Mouse (Mus musculus) heart, adult 2 months (tissue): ENCODE data around the gene Nrn1. TPM values are rescaled to one million over a fixed set of nuclear protein-coding genes. Genes with fewer than 3 reads are reported as not detected.

Source experiments
- DNase-seq, 2 experiments: peaks; one replicate each; pipeline ENCODE4 v3.0.0; 2021
- H3K27ac ChIP-seq: fragments of 200-600 bp; 2 replicates; pipeline ENCODE4 v1.8.1; 2022
- H3K27me3 ChIP-seq: fragments of 200-500 bp; 2 replicates; pipeline ENCODE4 v1.6.1; 2012; ENCODE audit warnings: mild to moderate bottlenecking, low read length, inconsistent platforms, mixed read lengths; ENCODE audit not compliant: control insufficient read depth, insufficient read depth
- H3K36me3 ChIP-seq: fragments of 200-500 bp; 2 replicates; pipeline ENCODE4 v1.6.1; 2012; ENCODE audit warnings: low read length, inconsistent platforms; ENCODE audit not compliant: control insufficient read depth, insufficient read depth
- H3K4me1 ChIP-seq: fragments of 200-500 bp; 2 replicates; pipeline ENCODE4 v1.6.1; 2011; ENCODE audit warnings: low read length; ENCODE audit not compliant: control insufficient read depth, insufficient read depth
- H3K4me3 ChIP-seq: fragments of 200-600 bp; 2 replicates; pipeline ENCODE4 v1.8.1; 2022
- H3K79me2 ChIP-seq: fragments of 200-500 bp; replicated peaks from 2 replicates; pipeline ENCODE4 v1.6.1; 2012; ENCODE audit warnings: mild to moderate bottlenecking, inconsistent platforms, low read length, moderate library complexity, mixed read lengths; ENCODE audit not compliant: control insufficient read depth, insufficient read depth
- H3K9ac ChIP-seq: fragments of 200-500 bp; 2 replicates; pipeline ENCODE4 v1.6.1; 2012; ENCODE audit warnings: low read depth, mild to moderate bottlenecking, control low read depth, inconsistent platforms, low read length, mixed read lengths
- CTCF ChIP-seq: fragments of 200-600 bp; IDR thresholded peaks from 2 replicates; pipeline ENCODE4 v1.8.1; 2022; ENCODE audit warnings: antibody characterized with exemption, mild to moderate bottlenecking, moderate library complexity
- EP300 ChIP-seq: fragments of 200-500 bp; IDR thresholded peaks from 2 replicates; pipeline ENCODE4 v1.6.1; 2011; ENCODE audit warnings: low read depth, low read length, control low read depth; ENCODE audit not compliant: insufficient read depth
- POLR2A ChIP-seq: fragments of 200-500 bp; IDR thresholded peaks from 2 replicates; pipeline ENCODE4 v1.6.1; 2011; ENCODE audit warnings: mild to moderate bottlenecking, low read depth, low read length, control low read depth; ENCODE audit not compliant: insufficient read depth
- WGBS: fragments of 180-500 bp; shearing (Covaris S2); methylation state at CpG from one replicate; pipeline ENCODE4 v1.1.7; 2018; 5-methylcytosine and 5-hydroxymethylcytosine counted together
- intact Hi-C: fragments of 180-260 bp; cut with DNase I; formaldehyde crosslinking; loops from one replicate; pipeline ENCODE4 v1.15.1; 2025
- polyA plus RNA-seq: library from polyadenylated mRNA; depleted of rRNA; stranded (reverse); fragments of >200 nt; gene quantifications from 2 replicates; pipeline ENCODE4 v1.2.3, GENCODE M21; 2012
- total RNA-seq, 2 experiments: library from RNA; stranded (reverse); gene quantifications; 2 replicates each; pipeline ENCODE4 v1.2.3; 2021

Gene Nrn1
- total and polyA plus RNA-seq, 3 experiments, result 3.5 to 6.0 (median 3.5) TPM

- intact Hi-C loops, result no loop called here
- no peak overlapping the region for H3K27ac ChIP-seq
- H3K27me3 ChIP-seq, result peaks cover 14% of the 10 kb centered on the region
- peak in 1 of 2 experiments; percentile 47 for DNase-seq
- WGBS, result 6% methylated on average over 37 of the region's 39 CpGs
- TF ChIP-seq CTCF, result no peak
- no peak for TF ChIP-seq EP300
- no peak for TF ChIP-seq POLR2A
- no peak overlapping the region for H3K9ac ChIP-seq
- H3K79me2 ChIP-seq, result no peaks in the 10 kb centered on the region
- H3K36me3 ChIP-seq, result no peaks in the 10 kb centered on the region
- peak overlapping the region; percentile 22; the same call in 1 of the 2 replicates for H3K4me3 ChIP-seq
- no peaks in the 10 kb centered on the region for H3K4me1 ChIP-seq
Measured at GRCm38 (mm10) chr13:36735901-36736618, 1.1 kb upstream of the Nrn1 start.

DNA sequence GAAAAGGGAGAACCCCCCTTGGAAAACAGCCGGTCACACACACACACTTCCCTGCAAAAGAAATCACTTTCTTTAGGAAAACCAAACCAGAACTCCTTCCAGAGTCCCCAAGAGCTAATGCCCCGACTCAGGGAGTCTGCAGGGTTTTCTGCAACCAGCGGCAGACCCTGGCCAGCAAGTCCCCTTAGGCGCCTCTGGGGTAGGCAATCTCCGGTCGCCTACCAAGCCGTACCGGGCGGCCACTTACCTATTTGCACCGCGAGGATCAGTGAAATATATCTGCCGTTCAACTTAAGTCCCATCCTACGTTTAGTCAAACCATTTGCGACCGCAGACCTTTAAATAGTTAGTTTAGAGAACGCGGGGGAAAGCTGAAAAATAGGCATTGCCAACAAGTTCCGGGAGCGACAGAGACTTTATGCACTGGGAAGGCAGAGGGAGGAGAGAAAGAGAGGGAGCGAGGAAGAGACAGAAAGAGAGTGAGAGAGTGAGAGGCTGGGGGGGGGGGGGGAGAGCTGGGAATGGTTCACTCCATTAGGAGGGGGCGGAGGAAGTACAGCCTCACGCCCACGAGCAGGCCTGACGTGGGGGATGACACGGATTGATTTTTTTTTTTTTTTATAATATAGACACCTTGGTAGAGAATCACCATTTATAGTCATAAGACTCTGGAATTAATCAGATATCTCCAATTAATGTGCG is 791 bp downstream of the Nrn1 start:
- intact Hi-C loops, result loop anchor here (5.0 kb wide), 1 partner anchor 578 kb away; no protein-coding TSS in a partner anchor
- Histone ChIP-seq H3K27me3 (peaks cover 21% of the 10 kb centered on the region), H3K79me2 (no peaks in the 10 kb centered on the region), H3K9ac (no peak overlapping the region), H3K4me1 (no peaks in the 10 kb centered on the region), H3K36me3 (no peaks in the 10 kb centered on the region), H3K4me3 (no peak overlapping the region; the same call in 1 of the 2 replicates), H3K27ac (no peak overlapping the region)
- WGBS, result 3% methylated on average over 26 of the region's 26 CpGs
- TF ChIP-seq POLR2A, result no peak
- no peak for TF ChIP-seq EP300
- TF ChIP-seq CTCF, result no peak
- DNase-seq, result peak in 1 of 2 experiments; percentile 21

GRCm38 (mm10) chr13:36733566-36733965 is 1.4 kb downstream of the Nrn1 start:
- Histone ChIP-seq H3K9ac (no peak overlapping the region), H3K79me2 (no peaks in the 10 kb centered on the region), H3K27ac (no peak overlapping the region), H3K27me3 (peaks cover 21% of the 10 kb centered on the region), H3K4me1 (no peaks in the 10 kb centered on the region), H3K4me3 (no peak overlapping the region), H3K36me3 (no peaks in the 10 kb centered on the region)
- intact Hi-C loops, result loop anchor here (5.0 kb wide), 1 partner anchor 579 kb away; no protein-coding TSS in a partner anchor
- DNase-seq, result no peak
- TF ChIP-seq POLR2A (no peak), CTCF (no peak), EP300 (no peak)
- 9% methylated on average over 10 of the region's 10 CpGs for WGBS

GRCm38 (mm10) chr13:36732891-36733490 is 1.9 kb downstream of the Nrn1 start:
- Histone ChIP-seq H3K4me3 (no peak overlapping the region), H3K79me2 (no peaks in the 10 kb centered on the region), H3K9ac (no peak overlapping the region), H3K36me3 (no peaks in the 10 kb centered on the region), H3K27me3 (peaks cover 21% of the 10 kb centered on the region), H3K4me1 (no peaks in the 10 kb centered on the region), H3K27ac (no peak overlapping the region)
- intact Hi-C loops, result loop anchor here (5.0 kb wide), 1 partner anchor 579 kb away; no protein-coding TSS in a partner anchor
- WGBS, result 20% methylated on average over 6 of the region's 6 CpGs
- TF ChIP-seq POLR2A, result no peak
- TF ChIP-seq CTCF, result no peak
- TF ChIP-seq EP300, result no peak
- DNase-seq, result no peak

- intact Hi-C loops, result loop anchor here (5.0 kb wide), 1 partner anchor 580 kb away; no protein-coding TSS in a partner anchor
- Histone ChIP-seq H3K27me3 (peaks cover 23% of the 10 kb centered on the region), H3K4me3 (peak overlapping the region; percentile 32), H3K27ac (no peak overlapping the region), H3K4me1 (no peaks in the 10 kb centered on the region), H3K9ac (no peak overlapping the region), H3K36me3 (no peaks in the 10 kb centered on the region), H3K79me2 (no peaks in the 10 kb centered on the region)
- TF ChIP-seq POLR2A (no peak), EP300 (no peak), CTCF (no peak)
- 2% methylated on average over 23 of the region's 23 CpGs for WGBS
- peak in 1 of 2 experiments; percentile 44 for DNase-seq
Measured at GRCm38 (mm10) chr13:36731931-36732461, 2.9 kb downstream of the Nrn1 start.
